In the genomic region with DNA sequence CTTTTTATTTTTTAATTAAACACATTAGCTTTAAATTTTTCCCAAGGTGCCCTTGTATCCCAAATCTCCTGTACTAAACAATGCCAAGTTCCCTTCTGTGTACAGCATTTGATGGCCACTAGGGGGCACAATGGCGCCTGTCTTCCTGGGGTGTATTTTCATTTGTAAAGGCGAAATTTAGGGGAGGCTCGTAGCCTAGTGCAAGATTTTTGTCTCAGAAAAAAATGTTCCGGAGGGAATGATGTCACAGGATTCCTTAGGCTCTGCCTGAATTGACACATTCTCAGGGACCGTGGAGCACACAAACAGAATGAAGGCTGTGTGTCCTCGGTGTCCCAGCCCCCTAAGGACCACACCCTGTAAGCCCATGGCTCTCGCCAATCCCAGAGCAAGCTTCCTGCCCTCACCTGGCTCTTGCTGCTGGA, we compare ENCODE assay signal across 8 mouse cellular contexts.
A peak's percentile ranks its signal among the peaks of the same experiment; 100 is the strongest.
DNase-seq lines count a peak whose midpoint lies in the region; ATAC-seq and TF ChIP-seq lines count a peak whose summit lies in the region.

No protein-coding gene starts in this region.

- H3K27ac ChIP-seq in gastrocnemius, adult 2 months = peak overlapping the region; percentile 68
- H3K27ac ChIP-seq in hindbrain, postnatal 0 days = peak overlapping the region; percentile 27; the same call in 1 of the 2 replicates

- H3K4me2 ChIP-seq in hindbrain, postnatal 0 days (ENCODE audit: low read depth, low read length) = peak overlapping the region; percentile 33; the same call in 1 of the 2 replicates

- no peak overlapping the region for H3K9ac ChIP-seq in hindbrain, postnatal 0 days (replicated peaks; ENCODE audit: low read length)

- no peaks in the 10 kb centered on the region for H3K27me3 ChIP-seq in hindbrain, postnatal 0 days (ENCODE audit: insufficient read depth, low read length)

- intact Hi-C loops in gastrocnemius, adult 2 months (cut with DNase I) = loop anchor here (5.0 kb wide), 2 partner anchors 87 to 117 kb away; no protein-coding TSS in a partner anchor

- peaks cover 3% of the 10 kb centered on the region; the same call in 1 of the 2 replicates for H3K4me1 ChIP-seq in hindbrain, postnatal 0 days (ENCODE audit: insufficient read depth, low read length)

- H3K36me3 ChIP-seq in hindbrain, postnatal 0 days (ENCODE audit: insufficient read depth, low read length) = no peaks in the 10 kb centered on the region

- H3K9me3 ChIP-seq in hindbrain, postnatal 0 days (ENCODE audit: low read length) = no peaks in the 10 kb centered on the region

- peak; percentile 90 for TF ChIP-seq CTCF in gastrocnemius, adult 2 months (IDR thresholded peaks at IDR 0.05)
- TF ChIP-seq CTCF in hindbrain, postnatal 0 days (IDR thresholded peaks at IDR 0.05; ENCODE audit: low read depth) = peak; percentile 88

- 25% methylated on average over 7 of the region's 7 CpGs for WGBS in hindbrain, postnatal 0 days

- peak; percentile 20 to 70 for DNase-seq in spleen, adult 18-20 months
- DNase-seq in spleen, adult 12 weeks (ENCODE audit: low spot score) = no peak
- DNase-seq in cerebellum, postnatal 36 days = peak; percentile 77 to 80
- peak; percentile 68 for DNase-seq in gastrocnemius, adult 2 months
- DNase-seq in hindbrain, postnatal 0 days (ENCODE audit: low spot score) = peak; percentile 83
- DNase-seq in left cerebral cortex, adult 18-20 months (ENCODE audit: low spot score in 2 of 2) = peak; percentile 70 to 80
- DNase-seq in lung, postnatal 36 days = peak; percentile 86
- peak; percentile 20 to 45 for DNase-seq in right cerebral cortex, postnatal 36 days (ENCODE audit: low spot score in 2 of 2)

- H3K4me3 ChIP-seq in gastrocnemius, adult 2 months = peak overlapping the region; percentile 48
- no peak overlapping the region for H3K4me3 ChIP-seq in hindbrain, postnatal 0 days (ENCODE audit: low read length)

- peak; percentile 43; the same call in 1 of the 2 replicates for ATAC-seq in hindbrain, postnatal 0 days
